In the genomic region with DNA sequence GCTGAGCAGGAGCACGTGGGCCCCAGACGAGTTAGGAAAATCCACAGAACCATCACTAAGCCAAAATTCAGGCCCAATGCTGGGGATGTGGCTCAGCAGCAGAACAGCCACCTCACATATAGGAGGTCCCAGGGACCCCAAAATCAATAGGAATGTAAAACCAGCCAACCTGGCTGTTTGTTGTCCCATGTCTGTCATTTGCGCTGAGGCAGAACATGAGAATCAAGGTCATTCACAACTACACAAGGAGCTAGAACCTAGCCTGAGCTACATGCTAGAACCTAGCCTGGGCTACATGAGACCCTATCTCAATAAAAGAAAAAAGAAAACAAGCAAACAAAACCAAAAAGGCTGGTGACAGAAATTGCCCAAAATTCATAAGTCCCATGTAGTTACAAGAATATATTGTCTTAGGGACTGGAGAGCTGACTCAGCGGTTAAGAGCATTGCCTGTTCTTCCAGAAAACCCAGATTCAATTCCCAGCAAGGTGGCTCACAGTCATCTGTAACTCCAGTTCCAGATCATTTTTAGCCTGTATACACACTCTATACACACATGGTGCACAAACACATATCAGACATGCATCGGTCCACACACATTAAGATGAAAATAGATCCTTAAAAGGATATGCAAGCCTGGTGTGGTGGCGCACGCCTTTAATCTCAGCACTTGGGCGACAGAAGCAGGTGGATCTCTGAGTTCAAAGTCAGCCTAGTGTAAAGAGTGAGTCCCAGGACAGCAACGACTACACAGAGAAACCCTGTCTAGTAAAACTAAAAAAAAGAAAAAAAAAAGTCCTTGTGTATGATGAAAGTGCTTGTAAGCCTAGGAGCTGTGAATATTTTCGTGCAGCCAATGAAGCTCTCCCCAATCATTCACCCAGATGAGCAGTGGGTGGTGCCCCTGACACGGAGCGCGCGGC, we compare ENCODE assay signal across 8 mouse cellular contexts. TPM values are rescaled to one million over a fixed set of nuclear protein-coding genes. Genes with fewer than 3 reads are reported as not detected.
DNase-seq lines count a peak whose midpoint lies in the region; ATAC-seq and TF ChIP-seq lines count a peak whose summit lies in the region.

No protein-coding gene starts in this region.

- H3K4me1 ChIP-seq in lung, adult 2 months (ENCODE audit: control insufficient read depth, insufficient read depth, low read length) = peaks cover 4% of the 10 kb centered on the region; the same call in 1 of the 2 replicates
- H3K4me1 ChIP-seq in embryonic facial prominence, embryonic 15.5 days = 0 out of 2 replicates have a peak, but pooled peaks cover 4% of the 10 kb centered on the region
- no peaks in the 10 kb centered on the region for H3K4me1 ChIP-seq in intestine, postnatal 0 days (replicated peaks; ENCODE audit: control insufficient read depth, insufficient read depth, low read length)
- H3K4me1 ChIP-seq in olfactory bulb, adult 2 months (ENCODE audit: control insufficient read depth, insufficient read depth, low read length) = peaks cover 14% of the 10 kb centered on the region

- no peaks in the 10 kb centered on the region for H3K36me3 ChIP-seq in embryonic facial prominence, embryonic 15.5 days
- peaks cover 20% of the 10 kb centered on the region for H3K36me3 ChIP-seq in intestine, postnatal 0 days (ENCODE audit: control insufficient read depth, insufficient read depth)

- H3K9me3 ChIP-seq in embryonic facial prominence, embryonic 15.5 days (replicated peaks) = no peaks in the 10 kb centered on the region
- no peaks in the 10 kb centered on the region for H3K9me3 ChIP-seq in intestine, postnatal 0 days (ENCODE audit: control insufficient read depth)

- peak overlapping the region; percentile 52; the same call in 1 of the 2 replicates for H3K27ac ChIP-seq in embryonic facial prominence, embryonic 15.5 days (replicated peaks)
- H3K27ac ChIP-seq in intestine, postnatal 0 days (ENCODE audit: low read depth, low read length) = no peak overlapping the region
- peak overlapping the region; percentile 40; the same call in 1 of the 2 replicates for H3K27ac ChIP-seq in olfactory bulb, adult 2 months (ENCODE audit: insufficient read depth, low read depth, low read length)

- intact Hi-C loops in left cerebral cortex, postnatal 25 days (cut with DNase I) = loop anchor here (1.0 kb wide), 1 partner anchor 9 kb away; no protein-coding TSS in a partner anchor

- H3K27me3 ChIP-seq in embryonic facial prominence, embryonic 15.5 days = no peaks in the 10 kb centered on the region
- no peaks in the 10 kb centered on the region for H3K27me3 ChIP-seq in intestine, postnatal 0 days (replicated peaks; ENCODE audit: control insufficient read depth, insufficient read depth, low read length)

- no peak for TF ChIP-seq CTCF in lung, adult 2 months (IDR thresholded peaks at IDR 0.05; ENCODE audit: insufficient read depth, low read length)
- TF ChIP-seq CTCF in intestine, postnatal 0 days (IDR thresholded peaks at IDR 0.05; ENCODE audit: low read depth) = no peak
- no peak for TF ChIP-seq CTCF in olfactory bulb, adult 2 months (IDR thresholded peaks at IDR 0.05; ENCODE audit: insufficient read depth, low read depth, low read length)

- WGBS in lung, adult 2 months = 34% methylated on average over 14 of the region's 14 CpGs
- 35% methylated on average over 14 of the region's 14 CpGs for WGBS in embryonic facial prominence, embryonic 15.5 days
- WGBS in intestine, postnatal 0 days = 32% methylated on average over 14 of the region's 14 CpGs
- WGBS in olfactory bulb, adult 2 months = 31% methylated on average over 14 of the region's 14 CpGs

- peak; percentile 90 for TF ChIP-seq POLR2A in lung, adult 2 months (IDR thresholded peaks at IDR 0.05; ENCODE audit: borderline replicate concordance, extremely low read depth, low read depth, low read length)
- TF ChIP-seq POLR2A in olfactory bulb, adult 2 months (IDR thresholded peaks at IDR 0.05; ENCODE audit: insufficient read depth, low read depth, low read length) = no peak

- no peak for DNase-seq in lung, adult 2 months
- no peak for DNase-seq in lung, postnatal 10 days
- DNase-seq in left cerebral cortex, postnatal 25 days (ENCODE audit: low spot score in 2 of 2) = no peak
- no peak for DNase-seq in urinary bladder, postnatal 36 days (ENCODE audit: low spot score in 2 of 2)
- DNase-seq in ovary, postnatal 14 days (ENCODE audit: low spot score) = no peak

- H3K4me3 ChIP-seq in lung, adult 2 months (replicated peaks; ENCODE audit: extremely low read depth, low read depth, low read length) = peak overlapping the region; percentile 68
- H3K4me3 ChIP-seq in embryonic facial prominence, embryonic 15.5 days (replicated peaks) = peak overlapping the region; percentile 48
- H3K4me3 ChIP-seq in intestine, postnatal 0 days (ENCODE audit: low read depth, low read length) = peak overlapping the region; percentile 29
- H3K4me3 ChIP-seq in olfactory bulb, adult 2 months (ENCODE audit: insufficient read depth, low read depth, low read length) = peak overlapping the region; percentile 58

- H3K9ac ChIP-seq in embryonic facial prominence, embryonic 15.5 days = no peak overlapping the region
- H3K9ac ChIP-seq in intestine, postnatal 0 days (ENCODE audit: low read depth, low read length) = peak overlapping the region; percentile 22; the same call in 1 of the 2 replicates

- H3K4me2 ChIP-seq in embryonic facial prominence, embryonic 15.5 days (replicated peaks) = peak overlapping the region; percentile 69
- H3K4me2 ChIP-seq in intestine, postnatal 0 days (replicated peaks; ENCODE audit: low read depth) = peak overlapping the region; percentile 66

- ATAC-seq in embryonic facial prominence, embryonic 15.5 days (ENCODE audit: insufficient number of reproducible peaks, low FRiP score, low TSS enrichment, low read depth) = no peak
- ATAC-seq in intestine, postnatal 0 days = no peak; the same call in 1 of the 2 replicates

RNA-seq across cellular contexts. Expression of a gene that starts 2.1 kb away (rescaled TPM):
- 2.8 and 3.5 TPM in 2 replicates for polyA plus RNA-seq in lung, adult 2 months (2012; rRNA removed)
- 5.0 and 5.4 TPM in 2 replicates for polyA plus RNA-seq in embryonic facial prominence, embryonic 15.5 days (2015; fragmentation: Nextera tagmentation; extraction: Ambion mirVana)
- 9.4 and 9.8 TPM in 2 replicates for polyA plus RNA-seq in intestine, postnatal 0 days (2015; fragmentation: Nextera tagmentation; extraction: Ambion mirVana)
- not detected in 2 replicates for polyA plus RNA-seq in olfactory bulb, adult 2 months (2012; ENCODE audit: insufficient read depth, insufficient read length, low replicate concordance, missing spikeins)
- total RNA-seq in left cerebral cortex, postnatal 25 days (2021) = 10 to 100 TPM in 1 of 2 experiments, 1 to 10 TPM in 1; 9.0 to 10.2 TPM

RNA-seq across cellular contexts. Expression of a gene that starts 8.9 kb away (rescaled TPM):
- 95.9 and 105 TPM in 2 replicates for polyA plus RNA-seq in lung, adult 2 months (2012; rRNA removed)
- polyA plus RNA-seq in embryonic facial prominence, embryonic 15.5 days (2015; fragmentation: Nextera tagmentation; extraction: Ambion mirVana) = 16.5 and 18.4 TPM in 2 replicates
- 4.9 and 5.6 TPM in 2 replicates for polyA plus RNA-seq in intestine, postnatal 0 days (2015; fragmentation: Nextera tagmentation; extraction: Ambion mirVana)
- polyA plus RNA-seq in olfactory bulb, adult 2 months (2012; ENCODE audit: insufficient read depth, insufficient read length, low replicate concordance, missing spikeins) = 183 TPM in 1 of 2 replicates, not detected in the other
- 10 to 100 TPM; 60.1 to 69.1 TPM for total RNA-seq in left cerebral cortex, postnatal 25 days (2021)

RNA-seq across cellular contexts. Expression of a gene that starts 10.6 kb away (rescaled TPM):
- polyA plus RNA-seq in lung, adult 2 months (2012; rRNA removed) = 36.2 and 49.8 TPM in 2 replicates
- polyA plus RNA-seq in embryonic facial prominence, embryonic 15.5 days (2015; fragmentation: Nextera tagmentation; extraction: Ambion mirVana) = 83.2 and 89.9 TPM in 2 replicates
- polyA plus RNA-seq in intestine, postnatal 0 days (2015; fragmentation: Nextera tagmentation; extraction: Ambion mirVana) = 18.7 and 21.4 TPM in 2 replicates
- not detected in 2 replicates for polyA plus RNA-seq in olfactory bulb, adult 2 months (2012; ENCODE audit: insufficient read depth, insufficient read length, low replicate concordance, missing spikeins)
- 10 to 100 TPM; 19.9 to 21.1 TPM for total RNA-seq in left cerebral cortex, postnatal 25 days (2021)

RNA-seq across cellular contexts. Expression of a gene that starts 21.0 kb away (rescaled TPM):
- 88.4 and 93.6 TPM in 2 replicates for polyA plus RNA-seq in lung, adult 2 months (2012; rRNA removed)
- polyA plus RNA-seq in embryonic facial prominence, embryonic 15.5 days (2015; fragmentation: Nextera tagmentation; extraction: Ambion mirVana) = 305 and 312 TPM in 2 replicates
- 131 and 138 TPM in 2 replicates for polyA plus RNA-seq in intestine, postnatal 0 days (2015; fragmentation: Nextera tagmentation; extraction: Ambion mirVana)
- not detected in 2 replicates for polyA plus RNA-seq in olfactory bulb, adult 2 months (2012; ENCODE audit: insufficient read depth, insufficient read length, low replicate concordance, missing spikeins)
- 100 to 1,000 TPM; 113 to 123 TPM for total RNA-seq in left cerebral cortex, postnatal 25 days (2021)

RNA-seq across cellular contexts. Expression of a gene that starts 59.1 kb away (rescaled TPM):
- not detected in 2 replicates for polyA plus RNA-seq in lung, adult 2 months (2012; rRNA removed)
- polyA plus RNA-seq in embryonic facial prominence, embryonic 15.5 days (2015; fragmentation: Nextera tagmentation; extraction: Ambion mirVana) = not detected in 2 replicates
- polyA plus RNA-seq in intestine, postnatal 0 days (2015; fragmentation: Nextera tagmentation; extraction: Ambion mirVana) = not detected in 2 replicates
- not detected in 2 replicates for polyA plus RNA-seq in olfactory bulb, adult 2 months (2012; ENCODE audit: insufficient read depth, insufficient read length, low replicate concordance, missing spikeins)
- not detected for total RNA-seq in left cerebral cortex, postnatal 25 days (2021)
